Mouse (Mus musculus) midbrain, embryonic 14.5 days (tissue): ENCODE measurements around the gene Rcc2. TPM values are rescaled to one million over a fixed set of nuclear protein-coding genes. Genes with fewer than 3 reads are reported as not detected.
A peak's percentile ranks its signal among the peaks of the same experiment; 100 is the strongest.

ENCODE experiments used
- ATAC-seq: fragments of 200-750 bp; cut with Nextera tagmentation; 2 replicates; pipeline ENCODE4 v1.8.0; 2017; ENCODE audit warnings: moderate number of reproducible peaks, moderate library complexity; ENCODE audit not compliant: low FRiP score, low TSS enrichment
- DNase-seq: peaks from one replicate; pipeline ENCODE4 v3.0.0-alpha.2; 2015
- H3K27ac ChIP-seq: fragments of 300-500 bp; sonication (generic); replicated peaks from 2 replicates; pipeline ENCODE4 v1.5.1; 2014; ENCODE audit warnings: mild to moderate bottlenecking, low read depth, low read length, moderate library complexity
- H3K27me3 ChIP-seq: fragments of 300-500 bp; sonication (generic); 2 replicates; pipeline ENCODE4 v1.6.1; 2014; ENCODE audit warnings: low read length, control low read depth, mixed read lengths; ENCODE audit not compliant: control insufficient read depth, insufficient read depth
- H3K36me3 ChIP-seq: fragments of 300-500 bp; sonication (generic); 2 replicates; pipeline ENCODE4 v1.6.1; 2014; ENCODE audit warnings: low read length, control low read depth; ENCODE audit not compliant: control insufficient read depth, insufficient read depth
- H3K4me1 ChIP-seq: fragments of 300-500 bp; sonication (generic); 2 replicates; pipeline ENCODE4 v1.6.1; 2014; ENCODE audit warnings: mild to moderate bottlenecking, antibody characterized with exemption, low read length, control low read depth; ENCODE audit not compliant: control insufficient read depth, insufficient read depth
- H3K4me2 ChIP-seq: fragments of 300-500 bp; sonication (generic); 2 replicates; pipeline ENCODE4 v1.6.1; 2014; ENCODE audit warnings: mild to moderate bottlenecking, low read length, moderate library complexity
- H3K4me3 ChIP-seq: fragments of 300-500 bp; sonication (generic); replicated peaks from 2 replicates; pipeline ENCODE4 v1.5.1; 2014; ENCODE audit warnings: low read depth, low read length
- H3K9ac ChIP-seq: fragments of 300-500 bp; sonication (generic); replicated peaks from 2 replicates; pipeline ENCODE4 v1.6.1; 2014; ENCODE audit warnings: mild to moderate bottlenecking, low read length, moderate library complexity
- H3K9me3 ChIP-seq: fragments of 300-500 bp; sonication (generic); 2 replicates; pipeline ENCODE4 v1.6.1; 2016; ENCODE audit warnings: low read length, control low read depth, mixed read lengths; ENCODE audit not compliant: control insufficient read depth
- WGBS: fragments of 180-500 bp; shearing (Covaris S2); extraction: QIAGEN DNeasy Blood & Tissue Kit; methylation state at CpG from one replicate; pipeline ENCODE4 v1.1.7; 2014; 5-methylcytosine and 5-hydroxymethylcytosine counted together
- polyA plus RNA-seq: library from polyadenylated mRNA; unstranded; fragments of >200 nt; fragmentation: Nextera tagmentation; extraction: Ambion mirVana; gene quantifications from 2 replicates; pipeline ENCODE4 v1.2.1, GENCODE M21; 2014

The Rcc2 gene
- polyA plus RNA-seq, 1 experiment from 2014 or later: 21.5 TPM

GRCm38 (mm10) chr4:140680731-140681397, 19.5 kb upstream of the Rcc2 start:
- H3K4me1 ChIP-seq: peaks cover 8% of the 10 kb centered on the region; the same call in 1 of the 2 replicates
- no peak overlapping the region for H3K4me2 ChIP-seq
- no peaks in the 10 kb centered on the region for H3K27me3 ChIP-seq
- 62% methylated on average over 8 of the region's 8 CpGs for WGBS
- H3K27ac ChIP-seq: no peak overlapping the region
- H3K36me3 ChIP-seq: no peaks in the 10 kb centered on the region
- H3K9me3 ChIP-seq: no peaks in the 10 kb centered on the region
- ATAC-seq (no peak), DNase-seq (no peak)
- H3K4me3 ChIP-seq: no peak overlapping the region
- H3K9ac ChIP-seq: no peak overlapping the region

- Histone ChIP-seq H3K27me3 (no peaks in the 10 kb centered on the region), H3K9ac (no peak overlapping the region), H3K4me1 (peaks cover 8% of the 10 kb centered on the region; the same call in 1 of the 2 replicates), H3K9me3 (no peaks in the 10 kb centered on the region), H3K4me3 (no peak overlapping the region), H3K27ac (no peak overlapping the region), H3K4me2 (no peak overlapping the region), H3K36me3 (no peaks in the 10 kb centered on the region)
- DNase-seq (no peak), ATAC-seq (no peak)
- 24% methylated on average over 8 of the region's 8 CpGs for WGBS
Measured at GRCm38 (mm10) chr4:140683608-140684007, 16.7 kb upstream of the Rcc2 start.

- Histone ChIP-seq H3K9ac (no peak overlapping the region), H3K4me2 (peak overlapping the region; percentile 27), H3K27me3 (no peaks in the 10 kb centered on the region), H3K4me3 (no peak overlapping the region), H3K4me1 (peaks cover 8% of the 10 kb centered on the region; the same call in 1 of the 2 replicates), H3K9me3 (no peaks in the 10 kb centered on the region), H3K27ac (no peak overlapping the region), H3K36me3 (no peaks in the 10 kb centered on the region)
- DNase-seq: peak; percentile 59
- ATAC-seq: no peak
- WGBS: 10% methylated on average over 16 of the region's 16 CpGs
Measured at GRCm38 (mm10) chr4:140684141-140684871, 16.0 kb upstream of the Rcc2 start.

- no peak overlapping the region for H3K27ac ChIP-seq
- no peak overlapping the region for H3K4me2 ChIP-seq
- no peak overlapping the region for H3K4me3 ChIP-seq
- 55% methylated on average over 6 of the region's 6 CpGs for WGBS
- peaks cover 8% of the 10 kb centered on the region; the same call in 1 of the 2 replicates for H3K4me1 ChIP-seq
- H3K9ac ChIP-seq: no peak overlapping the region
- no peak for ATAC-seq
- DNase-seq: no peak
- no peaks in the 10 kb centered on the region for H3K27me3 ChIP-seq
- H3K36me3 ChIP-seq: no peaks in the 10 kb centered on the region
- H3K9me3 ChIP-seq: no peaks in the 10 kb centered on the region
Measured at GRCm38 (mm10) chr4:140684881-140685303, 15.4 kb upstream of the Rcc2 start.

GRCm38 (mm10) chr4:140688044-140688825, 12.1 kb upstream of the Rcc2 start:
- Histone ChIP-seq H3K27me3 (no peaks in the 10 kb centered on the region), H3K4me1 (peaks cover 8% of the 10 kb centered on the region; the same call in 1 of the 2 replicates), H3K4me3 (no peak overlapping the region), H3K9me3 (no peaks in the 10 kb centered on the region), H3K36me3 (no peaks in the 10 kb centered on the region), H3K4me2 (no peak overlapping the region), H3K9ac (no peak overlapping the region), H3K27ac (no peak overlapping the region)
- DNase-seq: no peak
- WGBS: 73% methylated on average over 12 of the region's 12 CpGs
- ATAC-seq: no peak

GRCm38 (mm10) chr4:140688826-140689425, 11.4 kb upstream of the Rcc2 start:
- ATAC-seq: no peak
- Histone ChIP-seq H3K9me3 (no peaks in the 10 kb centered on the region), H3K4me1 (peaks cover 5% of the 10 kb centered on the region; the same call in 1 of the 2 replicates), H3K36me3 (no peaks in the 10 kb centered on the region), H3K27ac (no peak overlapping the region), H3K9ac (no peak overlapping the region), H3K27me3 (no peaks in the 10 kb centered on the region), H3K4me2 (no peak overlapping the region), H3K4me3 (no peak overlapping the region)
- no peak for DNase-seq
- WGBS: 84% methylated on average over 5 of the region's 5 CpGs

- Histone ChIP-seq H3K27ac (no peak overlapping the region), H3K9me3 (no peaks in the 10 kb centered on the region), H3K9ac (no peak overlapping the region), H3K27me3 (no peaks in the 10 kb centered on the region), H3K4me3 (no peak overlapping the region), H3K4me2 (no peak overlapping the region), H3K4me1 (no peaks in the 10 kb centered on the region), H3K36me3 (no peaks in the 10 kb centered on the region)
- no peak for ATAC-seq
- no peak for DNase-seq
- WGBS: 84% methylated on average over 16 of the region's 16 CpGs
Measured at GRCm38 (mm10) chr4:140689873-140690655, 10.3 kb upstream of the Rcc2 start.

- no peaks in the 10 kb centered on the region for H3K9me3 ChIP-seq
- H3K27me3 ChIP-seq: no peaks in the 10 kb centered on the region
- H3K9ac ChIP-seq: no peak overlapping the region
- no peak overlapping the region for H3K4me3 ChIP-seq
- no peak for DNase-seq
- WGBS: 70% methylated on average over 7 of the region's 7 CpGs
- no peaks in the 10 kb centered on the region for H3K36me3 ChIP-seq
- H3K27ac ChIP-seq: no peak overlapping the region
- no peak for ATAC-seq
- H3K4me1 ChIP-seq: no peaks in the 10 kb centered on the region
- H3K4me2 ChIP-seq: no peak overlapping the region
Measured at GRCm38 (mm10) chr4:140691481-140691880, 8.9 kb upstream of the Rcc2 start.
